Mouse (Mus musculus): ENCODE results near the gene Gm5862. TPM values are rescaled to one million over a fixed set of nuclear protein-coding genes. Genes with fewer than 3 reads are reported as not detected.

Gene Gm5862
- polyA plus RNA-seq, 1 experiment from 2014 or later = not detected

Other genes with a start within 250 kb of the Gm5862 start
- not detected in 2 replicates for gene Gm21663, start 80.5 kb downstream of the Gm5862 start, polyA plus RNA-seq (2015; fragmentation: Nextera tagmentation; extraction: Ambion mirVana)
- not detected in 2 replicates for gene Gm21671, start 68.5 kb downstream of the Gm5862 start, polyA plus RNA-seq (2015; fragmentation: Nextera tagmentation; extraction: Ambion mirVana)
- gene Gm21680, start 50.3 kb downstream of the Gm5862 start, polyA plus RNA-seq (2015; fragmentation: Nextera tagmentation; extraction: Ambion mirVana) = not detected in 2 replicates
- gene Gm21698, start 34.3 kb downstream of the Gm5862 start, polyA plus RNA-seq (2015; fragmentation: Nextera tagmentation; extraction: Ambion mirVana) = not detected in 2 replicates
- gene Gm1979, start 18.1 kb downstream of the Gm5862 start, polyA plus RNA-seq (2015; fragmentation: Nextera tagmentation; extraction: Ambion mirVana) = not detected in 2 replicates
- gene Speer4a, start 16.6 kb upstream of the Gm5862 start, polyA plus RNA-seq (2015; fragmentation: Nextera tagmentation; extraction: Ambion mirVana) = not detected in 2 replicates
- gene Gm7347, start 35.7 kb upstream of the Gm5862 start, polyA plus RNA-seq (2015; fragmentation: Nextera tagmentation; extraction: Ambion mirVana) = not detected in 2 replicates
- gene Gm10471, start 66.4 kb upstream of the Gm5862 start, polyA plus RNA-seq (2015; fragmentation: Nextera tagmentation; extraction: Ambion mirVana) = not detected in 2 replicates
- gene 5031410I06Rik, start 82.4 kb upstream of the Gm5862 start, polyA plus RNA-seq (2015; fragmentation: Nextera tagmentation; extraction: Ambion mirVana) = not detected in 2 replicates
- not detected in 2 replicates for gene Gm10220, start 98.5 kb upstream of the Gm5862 start, polyA plus RNA-seq (2015; fragmentation: Nextera tagmentation; extraction: Ambion mirVana)
- not detected in 2 replicates for gene Gm7361, start 234.8 kb upstream of the Gm5862 start, polyA plus RNA-seq (2015; fragmentation: Nextera tagmentation; extraction: Ambion mirVana)